Mouse (Mus musculus) heart, embryonic 13.5 days (tissue): Measurements from ENCODE around the gene Ankrd33b. TPM values are rescaled to one million over a fixed set of nuclear protein-coding genes. Genes with fewer than 3 reads are reported as not detected.

Experiments
- ATAC-seq: fragments of 200-750 bp; cut with Nextera tagmentation; 2 replicates; pipeline ENCODE4 v1.8.0; 2017; ENCODE audit warnings: moderate TSS enrichment; ENCODE audit not compliant: insufficient number of reproducible peaks, low FRiP score, low TSS enrichment; ENCODE audit errors: extremely low read depth
- H3K27ac ChIP-seq: fragments of 300-500 bp; sonication (generic); replicated peaks from 2 replicates; pipeline ENCODE4 v1.5.1; 2015; ENCODE audit warnings: moderate library complexity, mild to moderate bottlenecking, inconsistent platforms
- H3K27me3 ChIP-seq: fragments of 300-500 bp; sonication (generic); replicated peaks from 2 replicates; pipeline ENCODE4 v1.6.1; 2015; ENCODE audit warnings: mild to moderate bottlenecking, inconsistent platforms
- H3K36me3 ChIP-seq: fragments of 300-500 bp; sonication (generic); 2 replicates; pipeline ENCODE4 v1.6.1; 2015; ENCODE audit warnings: mild to moderate bottlenecking, inconsistent platforms
- H3K4me1 ChIP-seq: fragments of 300-500 bp; sonication (generic); 2 replicates; pipeline ENCODE4 v1.6.1; 2015; ENCODE audit warnings: inconsistent platforms
- H3K4me2 ChIP-seq: fragments of 300-500 bp; sonication (generic); 2 replicates; pipeline ENCODE4 v1.6.1; 2015; ENCODE audit warnings: inconsistent platforms, mild to moderate bottlenecking, moderate library complexity
- H3K4me3 ChIP-seq: fragments of 300-500 bp; sonication (generic); 2 replicates; pipeline ENCODE4 v1.5.1; 2015; ENCODE audit warnings: moderate library complexity, mild to moderate bottlenecking, inconsistent platforms
- H3K9ac ChIP-seq: fragments of 300-500 bp; sonication (generic); 2 replicates; pipeline ENCODE4 v1.6.1; 2015; ENCODE audit warnings: inconsistent platforms, mild to moderate bottlenecking, moderate library complexity
- H3K9me3 ChIP-seq: fragments of 300-500 bp; sonication (generic); 2 replicates; pipeline ENCODE4 v1.6.1; 2016; ENCODE audit warnings: inconsistent platforms
- WGBS: fragments of 180-500 bp; shearing (Covaris S2); methylation state at CpG from one replicate; pipeline ENCODE4 v1.1.7; 2015; ENCODE audit warnings: mixed read lengths; 5-methylcytosine and 5-hydroxymethylcytosine counted together
- polyA plus RNA-seq: library from polyadenylated mRNA; unstranded; fragments of >200 nt; fragmentation: Nextera tagmentation; extraction: Ambion mirVana; gene quantifications from 2 replicates; pipeline ENCODE4 v1.2.1, GENCODE M21; 2015

Ankrd33b gene
- polyA plus RNA-seq, 1 experiment from 2014 or later = 2.1 TPM

DNA sequence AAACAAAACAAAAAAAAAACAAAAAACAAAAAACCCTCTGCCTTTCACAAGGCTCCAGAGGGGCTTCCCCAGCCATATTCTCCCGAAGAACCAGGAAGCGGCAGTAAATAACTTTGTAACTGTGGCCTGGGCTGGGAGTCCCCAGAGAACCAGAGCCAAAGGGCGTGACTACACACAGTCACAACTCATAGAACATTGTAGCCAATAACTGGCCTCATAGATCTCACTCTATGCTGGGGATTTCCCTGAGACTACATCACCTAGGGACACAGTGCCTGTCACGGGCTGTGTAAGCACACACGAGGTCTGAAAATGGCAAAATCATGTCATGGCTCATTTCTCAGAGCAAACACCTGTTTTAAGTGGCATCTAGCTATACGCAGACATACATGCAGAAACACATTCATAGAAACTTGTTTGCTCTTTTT, 87.9 kb downstream of the Ankrd33b start:
- no peak overlapping the region for H3K9ac ChIP-seq
- no peak overlapping the region for H3K4me2 ChIP-seq
- no peak for ATAC-seq
- H3K36me3 ChIP-seq = peaks cover under 1% of the 10 kb centered on the region
- WGBS = 80% methylated on average over 6 of the region's 6 CpGs
- no peak overlapping the region for H3K27ac ChIP-seq
- no peaks in the 10 kb centered on the region for H3K27me3 ChIP-seq
- H3K9me3 ChIP-seq = no peaks in the 10 kb centered on the region
- H3K4me3 ChIP-seq = no peak overlapping the region
- H3K4me1 ChIP-seq = peaks cover 25% of the 10 kb centered on the region

GRCm38 (mm10) chr15:31279120-31279519, 88.4 kb downstream of the Ankrd33b start:
- Histone ChIP-seq H3K36me3 (peaks cover 6% of the 10 kb centered on the region), H3K9ac (no peak overlapping the region), H3K27me3 (no peaks in the 10 kb centered on the region), H3K4me1 (peaks cover 25% of the 10 kb centered on the region), H3K4me3 (no peak overlapping the region), H3K27ac (no peak overlapping the region), H3K9me3 (no peaks in the 10 kb centered on the region), H3K4me2 (no peak overlapping the region)
- 61% methylated on average over 2 of the region's 2 CpGs for WGBS
- no peak for ATAC-seq

GRCm38 (mm10) chr15:31278090-31278489, 89.4 kb downstream of the Ankrd33b start:
- Histone ChIP-seq H3K4me2 (no peak overlapping the region), H3K27me3 (no peaks in the 10 kb centered on the region), H3K9me3 (no peaks in the 10 kb centered on the region), H3K36me3 (peaks cover 13% of the 10 kb centered on the region), H3K27ac (no peak overlapping the region), H3K9ac (no peak overlapping the region), H3K4me1 (peaks cover 34% of the 10 kb centered on the region), H3K4me3 (no peak overlapping the region)
- WGBS = 47% methylated on average over 4 of the region's 4 CpGs
- ATAC-seq = no peak

- no peaks in the 10 kb centered on the region for H3K27me3 ChIP-seq
- 26% methylated on average over 10 of the region's 10 CpGs for WGBS
- ATAC-seq = no peak
- H3K27ac ChIP-seq = no peak overlapping the region
- no peak overlapping the region for H3K4me3 ChIP-seq
- no peak overlapping the region for H3K9ac ChIP-seq
- H3K36me3 ChIP-seq = peaks cover 17% of the 10 kb centered on the region
- no peak overlapping the region for H3K4me2 ChIP-seq
- H3K9me3 ChIP-seq = no peaks in the 10 kb centered on the region
- peaks cover 18% of the 10 kb centered on the region for H3K4me1 ChIP-seq
These were observed 94.0 kb downstream of the Ankrd33b start for GRCm38 (mm10) chr15:31273509-31273908.

DNA sequence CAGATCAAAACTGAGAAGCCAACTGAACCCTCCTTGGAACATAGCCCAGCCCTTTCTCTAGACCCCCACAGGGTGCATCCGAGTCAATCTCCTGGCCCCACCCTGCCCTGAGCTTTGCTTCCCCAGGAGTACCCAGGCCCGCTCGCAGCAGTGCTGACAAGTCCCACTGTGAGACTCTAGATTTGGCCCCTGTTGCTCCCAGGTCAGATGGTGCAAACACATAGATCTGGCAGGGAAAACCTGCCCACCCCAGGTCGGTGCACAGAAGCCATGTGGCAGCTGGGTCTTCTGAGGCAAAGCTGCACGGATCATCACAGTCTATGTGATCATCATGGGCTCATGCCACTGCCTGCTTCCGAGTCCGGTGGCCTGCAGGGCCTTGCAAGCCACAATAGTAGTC, 94.8 kb downstream of the Ankrd33b start:
- 73% methylated on average over 7 of the region's 7 CpGs for WGBS
- H3K4me1 ChIP-seq = peaks cover 11% of the 10 kb centered on the region

DNA sequence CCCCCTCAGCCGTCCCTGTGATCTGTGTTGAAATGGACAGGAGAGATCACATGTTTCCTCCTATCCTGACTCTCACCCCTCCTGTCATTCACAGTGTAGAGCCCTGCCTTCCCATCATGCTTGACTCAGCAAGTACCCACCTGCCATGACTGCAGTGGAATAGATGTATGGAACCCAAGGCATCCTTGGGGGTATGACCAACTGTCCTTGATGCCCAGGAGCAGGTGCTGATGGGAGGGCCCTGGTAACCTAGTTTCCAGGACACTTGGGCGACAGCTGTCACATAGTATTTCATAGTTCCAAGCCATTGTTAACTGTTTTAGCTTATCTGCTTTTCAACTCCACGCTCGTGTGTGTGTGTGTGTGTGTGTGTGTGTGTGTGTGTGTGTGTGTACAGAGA, 98.0 kb downstream of the Ankrd33b start:
- no peak overlapping the region for H3K4me2 ChIP-seq
- H3K9me3 ChIP-seq = no peaks in the 10 kb centered on the region
- peaks cover 16% of the 10 kb centered on the region for H3K36me3 ChIP-seq
- H3K9ac ChIP-seq = no peak overlapping the region
- no peak for ATAC-seq
- H3K4me3 ChIP-seq = no peak overlapping the region
- 0 out of 2 replicates have a peak, but pooled peaks cover 3% of the 10 kb centered on the region for H3K27me3 ChIP-seq
- H3K27ac ChIP-seq = no peak overlapping the region
- H3K4me1 ChIP-seq = peaks cover 11% of the 10 kb centered on the region
- WGBS = 77% methylated on average over 4 of the region's 4 CpGs

More for the DNA sequence above, 94.8 kb downstream of the Ankrd33b start:
- Histone ChIP-seq H3K9ac (no peak overlapping the region), H3K36me3 (peaks cover 17% of the 10 kb centered on the region), H3K27ac (no peak overlapping the region), H3K4me3 (no peak overlapping the region), H3K9me3 (no peaks in the 10 kb centered on the region), H3K4me2 (no peak overlapping the region), H3K27me3 (no peaks in the 10 kb centered on the region)
- ATAC-seq = no peak

DNA sequence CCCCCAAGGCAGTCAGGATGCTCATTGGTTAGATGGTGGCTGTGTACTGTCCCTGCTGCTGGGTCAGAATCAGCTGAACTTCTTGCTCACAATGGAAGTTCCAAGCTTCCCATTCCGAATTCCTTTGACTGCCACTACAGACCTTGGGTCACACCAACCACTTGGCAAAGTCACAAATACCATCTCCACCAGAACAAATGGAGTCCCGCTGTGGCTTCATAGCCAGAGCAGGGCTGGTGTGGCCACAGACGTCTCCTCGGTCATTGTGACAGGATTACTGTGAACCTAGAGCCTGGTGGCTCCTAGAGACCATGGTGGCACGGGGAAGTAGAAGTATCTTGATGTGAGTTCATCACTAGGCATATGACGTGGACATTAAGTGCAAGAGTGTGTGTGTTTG, 99.4 kb downstream of the Ankrd33b start:
- Histone ChIP-seq H3K27ac (no peak overlapping the region), H3K36me3 (0 out of 2 replicates have a peak, but pooled peaks cover 4% of the 10 kb centered on the region), H3K27me3 (0 out of 2 replicates have a peak, but pooled peaks cover 3% of the 10 kb centered on the region), H3K4me2 (no peak overlapping the region), H3K9ac (no peak overlapping the region), H3K9me3 (no peaks in the 10 kb centered on the region), H3K4me1 (peaks cover 3% of the 10 kb centered on the region; the same call in 1 of the 2 replicates), H3K4me3 (no peak overlapping the region)
- 87% methylated on average over 6 of the region's 6 CpGs for WGBS
- no peak for ATAC-seq

DNA sequence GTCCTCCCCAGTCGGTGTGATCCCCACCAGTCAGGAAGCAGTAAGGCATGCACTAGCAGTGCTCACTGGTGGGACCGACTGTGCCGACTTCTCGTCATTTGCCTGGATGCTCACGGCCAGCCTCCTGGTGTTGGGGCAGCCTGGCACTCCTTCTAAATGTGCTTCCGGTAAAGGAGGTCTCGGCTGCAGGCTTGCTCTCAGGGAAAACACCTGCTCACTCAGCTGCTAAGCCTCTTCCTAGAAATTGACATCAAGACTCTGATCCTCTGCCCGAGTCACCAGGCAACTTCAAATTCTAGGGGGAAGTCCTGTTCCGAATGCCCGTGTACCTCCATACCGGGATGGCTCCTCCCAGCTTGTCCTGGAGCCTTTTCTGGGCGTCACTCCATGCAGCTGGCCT, 101.7 kb downstream of the Ankrd33b start:
- H3K4me3 ChIP-seq = no peak overlapping the region
- H3K4me2 ChIP-seq = no peak overlapping the region
- no peaks in the 10 kb centered on the region for H3K36me3 ChIP-seq
- no peak overlapping the region for H3K9ac ChIP-seq
- 83% methylated on average over 12 of the region's 12 CpGs for WGBS
- no peaks in the 10 kb centered on the region for H3K9me3 ChIP-seq
- no peak for ATAC-seq
- H3K27ac ChIP-seq = no peak overlapping the region
- H3K27me3 ChIP-seq = 0 out of 2 replicates have a peak, but pooled peaks cover 3% of the 10 kb centered on the region
- no peaks in the 10 kb centered on the region for H3K4me1 ChIP-seq

DNA sequence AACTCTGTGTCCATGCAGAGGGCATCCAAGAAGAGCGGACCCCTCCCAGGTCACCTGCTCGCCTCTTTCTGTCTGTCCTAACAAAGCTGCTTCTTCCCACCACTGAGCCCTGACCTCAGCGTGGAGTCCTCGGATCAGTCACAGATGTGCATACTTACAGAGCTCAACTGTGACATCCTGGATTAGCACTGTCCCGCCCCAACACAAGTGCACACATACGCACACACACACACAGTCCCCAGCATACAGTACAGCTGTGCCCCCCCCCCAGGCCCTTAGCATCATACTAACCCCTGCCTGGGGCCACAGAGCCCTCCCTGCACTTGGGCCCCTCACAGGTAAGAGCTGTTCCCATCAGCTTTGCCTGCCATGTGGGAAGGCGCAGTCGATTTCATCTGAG, 102.1 kb downstream of the Ankrd33b start:
- Histone ChIP-seq H3K27me3 (0 out of 2 replicates have a peak, but pooled peaks cover 3% of the 10 kb centered on the region), H3K9ac (no peak overlapping the region), H3K36me3 (no peaks in the 10 kb centered on the region), H3K4me3 (no peak overlapping the region), H3K4me2 (no peak overlapping the region), H3K9me3 (no peaks in the 10 kb centered on the region), H3K4me1 (no peaks in the 10 kb centered on the region), H3K27ac (no peak overlapping the region)
- WGBS = 89% methylated on average over 8 of the region's 8 CpGs
- no peak for ATAC-seq

DNA sequence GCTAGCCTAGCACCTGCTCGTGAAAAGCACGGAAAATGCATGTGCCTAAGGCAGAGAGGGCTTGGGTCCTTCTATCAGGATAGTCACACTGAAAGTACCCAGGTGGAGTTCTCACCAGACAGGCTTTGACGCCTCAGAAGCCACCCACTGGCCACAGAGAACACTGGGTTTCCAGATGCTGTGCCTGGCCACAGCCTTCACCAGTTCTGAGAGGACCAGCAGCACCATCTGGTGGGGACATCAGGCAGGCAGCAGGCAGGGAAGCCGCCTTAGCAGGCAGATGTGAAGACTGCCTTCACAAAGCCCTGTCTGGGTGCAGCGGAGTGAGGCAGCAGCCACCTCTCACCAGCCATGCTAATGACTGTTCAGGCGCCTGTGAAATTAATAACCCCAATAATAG, 102.7 kb downstream of the Ankrd33b start:
- Histone ChIP-seq H3K9me3 (no peaks in the 10 kb centered on the region), H3K27ac (no peak overlapping the region), H3K4me2 (no peak overlapping the region), H3K9ac (no peak overlapping the region), H3K4me1 (no peaks in the 10 kb centered on the region), H3K4me3 (no peak overlapping the region), H3K36me3 (no peaks in the 10 kb centered on the region), H3K27me3 (0 out of 2 replicates have a peak, but pooled peaks cover 3% of the 10 kb centered on the region)
- no peak for ATAC-seq
- WGBS = 34% methylated on average over 6 of the region's 6 CpGs

DNA sequence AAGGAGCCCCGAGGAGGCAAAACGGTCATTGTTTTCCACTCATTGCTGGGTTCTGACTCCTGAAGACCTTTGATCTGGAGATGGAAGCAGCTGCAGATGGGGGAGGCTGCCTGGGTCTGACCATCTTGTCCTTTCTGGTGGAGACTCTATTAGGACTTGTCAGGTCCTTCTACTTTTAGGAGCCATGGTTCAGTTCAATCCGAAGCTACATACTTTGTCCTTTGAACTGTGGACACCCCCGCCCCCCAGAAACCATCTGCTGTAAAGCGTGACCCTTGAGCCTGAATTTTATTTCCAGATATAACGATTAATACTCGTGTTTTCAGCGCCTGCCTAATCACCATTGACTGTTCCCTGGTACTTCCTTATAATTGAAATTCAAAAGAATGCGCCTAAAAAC, 105.2 kb downstream of the Ankrd33b start:
- Histone ChIP-seq H3K4me2 (no peak overlapping the region), H3K9ac (no peak overlapping the region), H3K4me1 (peaks cover 16% of the 10 kb centered on the region), H3K27me3 (0 out of 2 replicates have a peak, but pooled peaks cover 3% of the 10 kb centered on the region), H3K27ac (no peak overlapping the region), H3K36me3 (no peaks in the 10 kb centered on the region), H3K4me3 (no peak overlapping the region), H3K9me3 (no peaks in the 10 kb centered on the region)
- ATAC-seq = no peak
- WGBS = 68% methylated on average over 9 of the region's 9 CpGs

GRCm38 (mm10) chr15:31261094-31261493, 106.4 kb downstream of the Ankrd33b start:
- Histone ChIP-seq H3K4me3 (no peak overlapping the region), H3K4me2 (no peak overlapping the region), H3K27me3 (0 out of 2 replicates have a peak, but pooled peaks cover 2% of the 10 kb centered on the region), H3K9me3 (no peaks in the 10 kb centered on the region), H3K27ac (no peak overlapping the region), H3K4me1 (peaks cover 29% of the 10 kb centered on the region), H3K36me3 (no peaks in the 10 kb centered on the region), H3K9ac (no peak overlapping the region)
- no peak for ATAC-seq
- WGBS = 75% methylated on average over 10 of the region's 10 CpGs
